Mouse (Mus musculus): ENCODE results near the gene Rsc1a1.

GRCm38 (mm10) chr4:141635991-141636390, 49.4 kb downstream of the Rsc1a1 start:
- no peak for TF ChIP-seq POLR2A (IDR thresholded peaks at IDR 0.05; ENCODE audit: borderline replicate concordance, control insufficient read depth, low read depth, low read length)
- no peak for TF ChIP-seq CTCF (IDR thresholded peaks at IDR 0.05; ENCODE audit: control insufficient read depth, insufficient read depth, low read length)

Data from bone marrow, adult 2 months (tissue).